Mouse (Mus musculus) heart, embryonic 14.5 days (tissue): ENCODE measurements around the gene Eed. TPM values are rescaled to one million over a fixed set of nuclear protein-coding genes. Genes with fewer than 3 reads are reported as not detected.

Source experiments
- ATAC-seq: fragments of 200-750 bp; cut with Nextera tagmentation; 2 replicates; pipeline ENCODE4 v1.8.0; 2017; ENCODE audit warnings: low read depth, moderate TSS enrichment; ENCODE audit not compliant: insufficient number of reproducible peaks, insufficient read depth, low FRiP score
- H3K27ac ChIP-seq, 2 experiments: fragments of 200-500 bp in 1 of 2; fragments of 300-500 bp in 1 of 2; sonication (generic) in 1 of 2; replicated peaks in 1 of 2; 2 replicates each; pipeline ENCODE4 v1.5.1; 2012 to 2014; ENCODE audit warnings: low read depth in 2 of 2, low read length in 2 of 2, control low read depth in 1 of 2, mild to moderate bottlenecking in 1 of 2, mixed read lengths in 1 of 2; ENCODE audit not compliant: control insufficient read depth in 1 of 2, insufficient read depth in 1 of 2
- H3K27me3 ChIP-seq: fragments of 300-500 bp; sonication (generic); 2 replicates; pipeline ENCODE4 v1.6.1; 2014; ENCODE audit warnings: mild to moderate bottlenecking, low read length, control low read depth; ENCODE audit not compliant: control insufficient read depth, insufficient read depth
- H3K36me3 ChIP-seq: fragments of 300-500 bp; sonication (generic); 2 replicates; pipeline ENCODE4 v1.6.1; 2014; ENCODE audit warnings: mild to moderate bottlenecking, control low read depth, low read length, mixed read lengths; ENCODE audit not compliant: control insufficient read depth, insufficient read depth
- H3K4me1 ChIP-seq, 2 experiments: fragments of 200-500 bp in 1 of 2; fragments of 300-500 bp in 1 of 2; sonication (generic) in 1 of 2; 2 replicates each; pipeline ENCODE4 v1.6.1; 2012 to 2014; ENCODE audit warnings: low read length in 2 of 2, control low read depth in 1 of 2, mixed read lengths in 1 of 2; ENCODE audit not compliant: control insufficient read depth in 2 of 2, insufficient read depth in 2 of 2
- H3K4me2 ChIP-seq: fragments of 300-500 bp; sonication (generic); 2 replicates; pipeline ENCODE4 v1.6.1; 2014; ENCODE audit warnings: mild to moderate bottlenecking, low read length
- H3K4me3 ChIP-seq, 2 experiments: fragments of 200-500 bp in 1 of 2; fragments of 300-500 bp in 1 of 2; sonication (generic) in 1 of 2; 2 replicates each; pipeline ENCODE4 v1.5.1; 2012 to 2014; ENCODE audit warnings: low read length in 2 of 2, mild to moderate bottlenecking in 2 of 2, control low read depth in 1 of 2, low read depth in 1 of 2, moderate library complexity in 1 of 2; ENCODE audit not compliant: control insufficient read depth in 1 of 2, insufficient read depth in 1 of 2
- H3K9ac ChIP-seq: fragments of 300-500 bp; sonication (generic); 2 replicates; pipeline ENCODE4 v1.6.1; 2014; ENCODE audit warnings: mild to moderate bottlenecking, low read length
- H3K9me3 ChIP-seq: fragments of 300-500 bp; sonication (generic); 2 replicates; pipeline ENCODE4 v1.6.1; 2016; ENCODE audit warnings: low read length, control low read depth; ENCODE audit not compliant: control insufficient read depth
- WGBS: fragments of 180-500 bp; shearing (Covaris S2); extraction: QIAGEN DNeasy Blood & Tissue Kit; methylation state at CpG from one replicate; pipeline ENCODE4 v1.1.7; 2014; 5-methylcytosine and 5-hydroxymethylcytosine counted together
- polyA plus RNA-seq: library from polyadenylated mRNA; unstranded; fragments of >200 nt; fragmentation: Nextera tagmentation; extraction: Ambion mirVana; gene quantifications from 2 replicates; pipeline ENCODE4 v1.2.1, GENCODE M21; 2014

Eed gene
- 47.3 and 47.5 TPM in 2 replicates for polyA plus RNA-seq

GRCm38 (mm10) chr7:89980485-89981422 lies at the start of gene Eed:
TSS of gene Eed (minus strand) at chr7:89980983.
- H3K4me3 ChIP-seq, result peak within 1 kb of the TSS; percentile 93 to 97
- peak within 1 kb of the TSS; percentile 100 for H3K27ac ChIP-seq
- peaks cover 0 to 13% of the 10 kb centered on the region in 2 experiments; a peak in 2 of 4 replicates for H3K4me1 ChIP-seq
- no peaks in the 10 kb centered on the region for H3K27me3 ChIP-seq
- peak within 1 kb of the TSS; percentile 97 for H3K9ac ChIP-seq
- ATAC-seq, result peak; percentile 86
- no peaks in the 10 kb centered on the region for H3K9me3 ChIP-seq
- H3K36me3 ChIP-seq, result peaks cover 13% of the 10 kb centered on the region
- H3K4me2 ChIP-seq, result peak within 1 kb of the TSS; percentile 83
- WGBS, result under 1% methylated on average over 81 of the region's 87 CpGs

GRCm38 (mm10) chr7:90029548-90030485 lies 49.0 kb upstream of the Eed start:
- Histone ChIP-seq H3K9me3 (no peaks in the 10 kb centered on the region), H3K9ac (peak overlapping the region; percentile 58), H3K36me3 (no peaks in the 10 kb centered on the region), H3K4me3 (peak overlapping the region; percentile 5 to 10; a peak in 2 of 4 replicates), H3K27me3 (no peaks in the 10 kb centered on the region), H3K4me2 (peak overlapping the region; percentile 55), H3K27ac (peak overlapping the region; percentile 74 to 82), H3K4me1 (peaks cover 18 to 21% of the 10 kb centered on the region in 2 experiments)
- 21% methylated on average over 20 of the region's 20 CpGs for WGBS
- ATAC-seq, result peak; percentile 34; the same call in 1 of the 2 replicates

- no peak overlapping the region for H3K4me3 ChIP-seq
- H3K9me3 ChIP-seq, result no peaks in the 10 kb centered on the region
- H3K36me3 ChIP-seq, result no peaks in the 10 kb centered on the region
- H3K4me1 ChIP-seq, result peaks cover 17 to 19% of the 10 kb centered on the region in 2 experiments
- H3K9ac ChIP-seq, result peak overlapping the region; percentile 58; the same call in 1 of the 2 replicates
- WGBS, result 16% methylated on average over 8 of the region's 8 CpGs
- peak overlapping the region; percentile 55 for H3K4me2 ChIP-seq
- ATAC-seq, result no peak
- no peaks in the 10 kb centered on the region for H3K27me3 ChIP-seq
- H3K27ac ChIP-seq, result peak overlapping the region; percentile 74 to 82
Observed at GRCm38 (mm10) chr7:90028888-90029547, 48.2 kb upstream of the Eed start.

GRCm38 (mm10) chr7:90024975-90025374 lies 44.2 kb upstream of the Eed start:
- no peak for ATAC-seq
- Histone ChIP-seq H3K36me3 (no peaks in the 10 kb centered on the region), H3K4me2 (no peak overlapping the region), H3K9ac (no peak overlapping the region), H3K27ac (no peak overlapping the region), H3K27me3 (no peaks in the 10 kb centered on the region), H3K4me1 (peaks cover 12 to 14% of the 10 kb centered on the region in 2 experiments), H3K4me3 (no peak overlapping the region), H3K9me3 (no peaks in the 10 kb centered on the region)
- WGBS, result 46% methylated on average over 6 of the region's 6 CpGs

- H3K4me2 ChIP-seq, result no peak overlapping the region
- H3K4me1 ChIP-seq, result peaks cover 2 to 5% of the 10 kb centered on the region in 2 experiments; a peak in 3 of 4 replicates
- H3K4me3 ChIP-seq, result no peak overlapping the region
- H3K9ac ChIP-seq, result no peak overlapping the region
- H3K27me3 ChIP-seq, result no peaks in the 10 kb centered on the region
- H3K36me3 ChIP-seq, result no peaks in the 10 kb centered on the region
- no peaks in the 10 kb centered on the region for H3K9me3 ChIP-seq
- ATAC-seq, result peak; percentile 38
- peak overlapping the region; percentile 78 to 83 for H3K27ac ChIP-seq
- WGBS, result 37% methylated on average over 9 of the region's 9 CpGs
Observed at GRCm38 (mm10) chr7:90022974-90023707, 42.4 kb upstream of the Eed start.

- Histone ChIP-seq H3K27me3 (no peaks in the 10 kb centered on the region), H3K9me3 (no peaks in the 10 kb centered on the region), H3K4me3 (no peak overlapping the region), H3K4me2 (no peak overlapping the region), H3K36me3 (no peaks in the 10 kb centered on the region), H3K27ac (no peak overlapping the region), H3K9ac (no peak overlapping the region), H3K4me1 (peaks cover 2 to 9% of the 10 kb centered on the region in 2 experiments; a peak in 3 of 4 replicates)
- ATAC-seq, result no peak
- WGBS, result 90% methylated on average over 6 of the region's 6 CpGs
Observed at GRCm38 (mm10) chr7:90020331-90020730, 39.5 kb upstream of the Eed start.
